Mouse (Mus musculus): ENCODE results near the gene Sorcs1. TPM values are rescaled to one million over a fixed set of nuclear protein-coding genes. Genes with fewer than 3 reads are reported as not detected.

The Sorcs1 gene
- total and polyA plus RNA-seq, 2 experiments from 2014 or later, result 15.7 to 26.7 TPM

GRCm38 (mm10) chr19:50441099-50441498, 237.3 kb downstream of the Sorcs1 start:
- whole genome bisulfite sequencing, result 6% methylated on average over 4 of the region's 4 CpGs
- no peaks in the 10 kb centered on the region for H3K27me3 ChIP-seq (ENCODE audit: insufficient read depth, low read length)
- H3K4me2 ChIP-seq (ENCODE audit: low read depth, low read length), result peak overlapping the region; percentile 45
- H3K9me3 ChIP-seq (ENCODE audit: low read length), result no peaks in the 10 kb centered on the region
- ATAC-seq (no peak), DNase-seq (ENCODE audit: low spot score) (peak; percentile 57)
- H3K4me1 ChIP-seq (ENCODE audit: insufficient read depth, low read length), result peaks cover 7% of the 10 kb centered on the region; the same call in 1 of the 2 replicates
- H3K4me3 ChIP-seq (ENCODE audit: low read length), result no peak overlapping the region; the same call in 1 of the 2 replicates
- no peaks in the 10 kb centered on the region for H3K36me3 ChIP-seq (ENCODE audit: insufficient read depth, low read length)
- H3K9ac ChIP-seq (replicated peaks; ENCODE audit: low read length), result no peak overlapping the region
- no peak overlapping the region for H3K27ac ChIP-seq
- TF ChIP-seq CTCF (IDR thresholded peaks at IDR 0.05; ENCODE audit: low read depth), result no peak

- H3K4me1 ChIP-seq (ENCODE audit: insufficient read depth, low read length), result peaks cover 7% of the 10 kb centered on the region; the same call in 1 of the 2 replicates
- 4% methylated on average over 11 of the region's 11 CpGs for WGBS
- no peaks in the 10 kb centered on the region for H3K36me3 ChIP-seq (ENCODE audit: insufficient read depth, low read length)
- H3K9me3 ChIP-seq (ENCODE audit: low read length), result no peaks in the 10 kb centered on the region
- H3K4me2 ChIP-seq (ENCODE audit: low read depth, low read length), result peak overlapping the region; percentile 45
- DNase-seq (ENCODE audit: low spot score), result peak; percentile 63
- no peaks in the 10 kb centered on the region for H3K27me3 ChIP-seq (ENCODE audit: insufficient read depth, low read length)
- peak overlapping the region; percentile 6; the same call in 1 of the 2 replicates for H3K4me3 ChIP-seq (ENCODE audit: low read length)
- no peak; the same call in 1 of the 2 replicates for ATAC-seq
- H3K9ac ChIP-seq (replicated peaks; ENCODE audit: low read length), result no peak overlapping the region
- TF ChIP-seq CTCF (IDR thresholded peaks at IDR 0.05; ENCODE audit: low read depth), result no peak
- peak overlapping the region; percentile 3 for H3K27ac ChIP-seq
Observed at GRCm38 (mm10) chr19:50440246-50440910, 238.1 kb downstream of the Sorcs1 start.

- TF ChIP-seq CTCF (IDR thresholded peaks at IDR 0.05; ENCODE audit: low read depth), result no peak
- H3K27ac ChIP-seq, result no peak overlapping the region; the same call in 1 of the 2 replicates
- H3K4me1 ChIP-seq (ENCODE audit: insufficient read depth, low read length), result peaks cover 7% of the 10 kb centered on the region; the same call in 1 of the 2 replicates
- no peak overlapping the region for H3K9ac ChIP-seq (replicated peaks; ENCODE audit: low read length)
- H3K4me2 ChIP-seq (ENCODE audit: low read depth, low read length), result peak overlapping the region; percentile 45; the same call in 1 of the 2 replicates
- H3K36me3 ChIP-seq (ENCODE audit: insufficient read depth, low read length), result no peaks in the 10 kb centered on the region
- 16% methylated on average over 3 of the region's 3 CpGs for WGBS
- H3K27me3 ChIP-seq (ENCODE audit: insufficient read depth, low read length), result no peaks in the 10 kb centered on the region
- H3K4me3 ChIP-seq (ENCODE audit: low read length), result no peak overlapping the region
- DNase-seq (ENCODE audit: low spot score) (peak; percentile 57), ATAC-seq (peak; percentile 55; the same call in 1 of the 2 replicates)
- no peaks in the 10 kb centered on the region for H3K9me3 ChIP-seq (ENCODE audit: low read length)
Observed at GRCm38 (mm10) chr19:50439464-50439881, 239.0 kb downstream of the Sorcs1 start.

- no peaks in the 10 kb centered on the region for H3K4me1 ChIP-seq (ENCODE audit: insufficient read depth, low read length)
- ATAC-seq (no peak), DNase-seq (ENCODE audit: low spot score) (no peak)
- WGBS, result 77% methylated on average over 1 of the region's 1 CpGs
- H3K9ac ChIP-seq (replicated peaks; ENCODE audit: low read length), result no peak overlapping the region
- no peaks in the 10 kb centered on the region for H3K27me3 ChIP-seq (ENCODE audit: insufficient read depth, low read length)
- no peaks in the 10 kb centered on the region for H3K9me3 ChIP-seq (ENCODE audit: low read length)
- H3K4me2 ChIP-seq (ENCODE audit: low read depth, low read length), result no peak overlapping the region
- no peaks in the 10 kb centered on the region for H3K36me3 ChIP-seq (ENCODE audit: insufficient read depth, low read length)
- peak; percentile 35 for TF ChIP-seq CTCF (IDR thresholded peaks at IDR 0.05; ENCODE audit: low read depth)
- H3K27ac ChIP-seq, result no peak overlapping the region
- no peak overlapping the region for H3K4me3 ChIP-seq (ENCODE audit: low read length)
Observed at GRCm38 (mm10) chr19:50422928-50423327, 255.5 kb downstream of the Sorcs1 start.

- peak; percentile 12 for DNase-seq (ENCODE audit: low spot score)
- Histone ChIP-seq H3K36me3 (ENCODE audit: insufficient read depth, low read length) (no peaks in the 10 kb centered on the region), H3K27ac (no peak overlapping the region), H3K4me3 (ENCODE audit: low read length) (no peak overlapping the region), H3K4me2 (ENCODE audit: low read depth, low read length) (no peak overlapping the region), H3K27me3 (ENCODE audit: insufficient read depth, low read length) (no peaks in the 10 kb centered on the region), H3K4me1 (ENCODE audit: insufficient read depth, low read length) (no peaks in the 10 kb centered on the region), H3K9me3 (ENCODE audit: low read length) (no peaks in the 10 kb centered on the region), H3K9ac (replicated peaks; ENCODE audit: low read length) (no peak overlapping the region)
- ATAC-seq, result no peak
- no peak for TF ChIP-seq CTCF (IDR thresholded peaks at IDR 0.05; ENCODE audit: low read depth)
- WGBS, result 45% methylated on average over 14 of the region's 14 CpGs
Observed at GRCm38 (mm10) chr19:50418962-50419720, 259.3 kb downstream of the Sorcs1 start.

GRCm38 (mm10) chr19:50410561-50410960, 267.9 kb downstream of the Sorcs1 start:
- no peak for TF ChIP-seq CTCF (IDR thresholded peaks at IDR 0.05; ENCODE audit: low read depth)
- WGBS, result 59% methylated on average over 3 of the region's 3 CpGs

More at GRCm38 (mm10) chr19:50410561-50410960, 267.9 kb downstream of the Sorcs1 start:
- Histone ChIP-seq H3K9ac (replicated peaks; ENCODE audit: low read length) (no peak overlapping the region), H3K4me1 (ENCODE audit: insufficient read depth, low read length) (no peaks in the 10 kb centered on the region), H3K27me3 (ENCODE audit: insufficient read depth, low read length) (no peaks in the 10 kb centered on the region), H3K36me3 (ENCODE audit: insufficient read depth, low read length) (no peaks in the 10 kb centered on the region), H3K4me3 (ENCODE audit: low read length) (no peak overlapping the region), H3K9me3 (ENCODE audit: low read length) (no peaks in the 10 kb centered on the region), H3K27ac (no peak overlapping the region), H3K4me2 (ENCODE audit: low read depth, low read length) (no peak overlapping the region)
- ATAC-seq, result no peak
- no peak for DNase-seq (ENCODE audit: low spot score)
